Mouse (Mus musculus): ENCODE results near the gene Gdap1l1. TPM values are rescaled to one million over a fixed set of nuclear protein-coding genes. Genes with fewer than 3 reads are reported as not detected.

Gene Gdap1l1
- polyA plus RNA-seq, 1 experiment: 3.1 TPM

DNA sequence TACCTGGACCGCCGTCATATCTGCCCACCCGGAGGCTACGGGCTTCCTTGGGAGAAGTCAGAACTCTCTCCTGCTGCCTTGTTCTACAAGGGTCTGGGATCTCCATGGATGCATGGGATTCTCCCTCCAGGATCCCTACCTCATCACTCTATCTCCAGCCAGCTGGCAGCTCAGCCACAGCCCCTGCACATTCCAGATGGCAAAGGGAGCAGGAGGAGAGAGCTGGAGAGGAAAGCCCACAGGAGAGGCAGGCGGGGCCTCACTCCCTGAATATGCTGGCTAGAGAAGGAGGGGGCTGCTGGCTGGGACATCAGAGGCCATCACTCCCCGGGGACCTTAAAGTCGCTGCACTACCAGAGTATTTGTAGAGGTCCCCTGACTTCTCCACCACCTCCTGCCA lies 53.1 kb downstream of the Gdap1l1 start:
- TF ChIP-seq POLR2A (IDR thresholded peaks at IDR 0.05; ENCODE audit: control insufficient read depth, extremely low read depth, insufficient read depth, low read length, poor library complexity) (no peak), CTCF (IDR thresholded peaks at IDR 0.05; ENCODE audit: borderline replicate concordance, control insufficient read depth, extremely low read depth, insufficient read depth, low read length, poor library complexity) (no peak)
- Histone ChIP-seq H3K36me3 (ENCODE audit: control insufficient read depth, insufficient read depth, low read length) (no peaks in the 10 kb centered on the region), H3K4me1 (replicated peaks; ENCODE audit: control insufficient read depth, insufficient read depth, low read length) (no peaks in the 10 kb centered on the region), H3K27ac (ENCODE audit: control insufficient read depth, insufficient read depth, low read length) (no peak overlapping the region), H3K4me3 (ENCODE audit: control insufficient read depth, insufficient read depth, low read length) (no peak overlapping the region), H3K27me3 (ENCODE audit: control insufficient read depth, insufficient read depth, low read length) (no peaks in the 10 kb centered on the region)
- WGBS: 71% methylated on average over 7 of the region's 7 CpGs
- DNase-seq: no peak

DNA sequence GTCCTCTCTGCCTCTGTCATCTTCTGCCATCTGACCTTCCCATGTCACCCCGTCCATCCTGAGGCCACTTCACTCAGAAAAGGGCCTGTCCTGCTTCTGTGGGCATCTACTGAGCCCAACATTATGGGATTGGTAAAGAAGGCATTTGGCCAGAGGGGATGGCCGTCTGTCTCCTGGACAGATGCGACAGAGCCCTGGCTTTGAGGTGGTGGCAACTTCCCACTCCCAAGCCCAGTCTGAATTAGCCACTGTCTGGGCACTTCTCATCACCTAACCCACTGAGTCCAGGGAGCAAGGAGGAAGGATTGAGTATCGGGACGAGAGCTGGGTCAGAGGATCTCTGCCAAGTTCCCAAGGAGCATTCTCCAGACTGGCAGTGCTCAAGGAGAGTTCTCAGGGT lies 53.7 kb downstream of the Gdap1l1 start, which contains the start of gene R3hdml:
Gene R3hdml, plus strand, starts transcription at position 301 of the 400 bp plus-strand sequence.
- TF ChIP-seq POLR2A (IDR thresholded peaks at IDR 0.05; ENCODE audit: control insufficient read depth, extremely low read depth, insufficient read depth, low read length, poor library complexity): no peak
- TF ChIP-seq CTCF (IDR thresholded peaks at IDR 0.05; ENCODE audit: borderline replicate concordance, control insufficient read depth, extremely low read depth, insufficient read depth, low read length, poor library complexity): no peak
- H3K27ac ChIP-seq (ENCODE audit: control insufficient read depth, insufficient read depth, low read length): no peak within 1 kb of the TSS
- 81% methylated on average over 5 of the region's 5 CpGs for WGBS
- H3K36me3 ChIP-seq (ENCODE audit: control insufficient read depth, insufficient read depth, low read length): no peaks in the 10 kb centered on the region
- no peak for DNase-seq
- H3K4me3 ChIP-seq (ENCODE audit: control insufficient read depth, insufficient read depth, low read length): no peak within 1 kb of the TSS
- H3K27me3 ChIP-seq (ENCODE audit: control insufficient read depth, insufficient read depth, low read length): no peaks in the 10 kb centered on the region
- no peaks in the 10 kb centered on the region for H3K4me1 ChIP-seq (replicated peaks; ENCODE audit: control insufficient read depth, insufficient read depth, low read length)

DNA sequence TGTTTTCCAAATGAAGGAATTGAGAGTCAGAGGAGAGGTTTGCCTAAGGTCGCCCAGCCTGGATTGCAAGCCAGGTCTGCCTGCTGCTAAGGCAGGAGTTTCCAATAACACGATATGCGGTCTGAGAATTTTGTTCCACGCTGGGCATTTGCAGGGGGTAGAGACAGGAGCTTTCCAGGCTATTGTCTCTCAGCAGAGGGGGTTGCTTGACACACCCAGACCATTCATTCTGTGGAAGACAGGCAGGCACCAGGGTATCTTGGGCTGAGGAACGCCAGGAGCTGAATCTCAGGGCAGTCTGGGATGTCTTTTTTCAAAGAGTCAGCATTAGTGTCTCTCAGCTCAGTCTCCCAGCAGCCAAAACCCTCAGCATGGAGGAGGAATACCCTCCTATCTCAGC lies 54.8 kb downstream of the Gdap1l1 start:
- H3K27me3 ChIP-seq (ENCODE audit: control insufficient read depth, insufficient read depth, low read length): no peaks in the 10 kb centered on the region
- H3K4me1 ChIP-seq (replicated peaks; ENCODE audit: control insufficient read depth, insufficient read depth, low read length): no peaks in the 10 kb centered on the region
- TF ChIP-seq CTCF (IDR thresholded peaks at IDR 0.05; ENCODE audit: borderline replicate concordance, control insufficient read depth, extremely low read depth, insufficient read depth, low read length, poor library complexity) (no peak), POLR2A (IDR thresholded peaks at IDR 0.05; ENCODE audit: control insufficient read depth, extremely low read depth, insufficient read depth, low read length, poor library complexity) (no peak)
- WGBS: 66% methylated on average over 5 of the region's 5 CpGs
- DNase-seq: no peak
- H3K4me3 ChIP-seq (ENCODE audit: control insufficient read depth, insufficient read depth, low read length): no peak overlapping the region
- no peaks in the 10 kb centered on the region for H3K36me3 ChIP-seq (ENCODE audit: control insufficient read depth, insufficient read depth, low read length)
- H3K27ac ChIP-seq (ENCODE audit: control insufficient read depth, insufficient read depth, low read length): no peak overlapping the region

DNA sequence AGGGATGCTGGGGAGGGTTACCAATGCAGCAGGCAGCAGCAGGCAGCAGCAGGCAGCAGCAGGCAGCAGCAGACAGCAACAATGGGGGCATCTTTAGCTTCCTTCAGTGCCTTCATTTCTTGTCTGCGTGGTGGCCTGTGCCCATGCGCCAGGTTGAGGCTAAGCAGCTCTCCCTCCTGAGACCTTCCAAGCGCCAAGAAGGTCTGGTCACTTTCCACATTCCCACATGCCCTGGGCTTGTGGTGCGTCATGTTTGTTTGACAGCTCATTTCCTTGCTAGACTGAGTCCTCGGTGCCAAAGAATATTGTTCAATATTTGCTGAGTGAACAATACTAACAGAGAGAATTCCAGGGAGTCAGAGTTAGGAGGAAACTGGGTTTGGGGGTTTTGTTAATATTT lies 55.7 kb downstream of the Gdap1l1 start:
- Histone ChIP-seq H3K27ac (ENCODE audit: control insufficient read depth, insufficient read depth, low read length) (no peak overlapping the region), H3K27me3 (ENCODE audit: control insufficient read depth, insufficient read depth, low read length) (no peaks in the 10 kb centered on the region), H3K36me3 (ENCODE audit: control insufficient read depth, insufficient read depth, low read length) (no peaks in the 10 kb centered on the region), H3K4me1 (replicated peaks; ENCODE audit: control insufficient read depth, insufficient read depth, low read length) (no peaks in the 10 kb centered on the region), H3K4me3 (ENCODE audit: control insufficient read depth, insufficient read depth, low read length) (no peak overlapping the region)
- DNase-seq: no peak
- no peak for TF ChIP-seq POLR2A (IDR thresholded peaks at IDR 0.05; ENCODE audit: control insufficient read depth, extremely low read depth, insufficient read depth, low read length, poor library complexity)
- TF ChIP-seq CTCF (IDR thresholded peaks at IDR 0.05; ENCODE audit: borderline replicate concordance, control insufficient read depth, extremely low read depth, insufficient read depth, low read length, poor library complexity): no peak
- WGBS: 37% methylated on average over 5 of the region's 5 CpGs

DNA sequence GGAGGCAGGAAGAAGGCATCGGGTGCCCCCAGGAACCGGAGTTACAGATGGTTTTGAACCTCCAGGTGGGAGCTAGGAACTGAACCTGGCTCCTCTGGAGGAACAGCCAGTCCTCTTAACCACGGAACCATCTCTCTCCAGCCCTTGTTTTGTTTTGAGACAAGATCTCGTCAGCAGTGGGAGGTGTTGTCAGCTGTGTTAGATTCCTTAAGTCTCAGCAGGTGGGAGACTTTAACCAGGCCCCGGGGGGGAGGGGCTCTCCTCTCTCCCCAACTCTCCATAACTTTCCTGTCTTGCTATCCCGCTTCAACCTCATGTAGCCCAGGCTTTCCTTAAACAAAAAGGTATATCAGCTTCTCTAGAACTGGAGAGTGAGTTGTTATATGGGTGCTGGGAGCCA lies 56.2 kb downstream of the Gdap1l1 start:
- Histone ChIP-seq H3K36me3 (ENCODE audit: control insufficient read depth, insufficient read depth, low read length) (no peaks in the 10 kb centered on the region), H3K27ac (ENCODE audit: control insufficient read depth, insufficient read depth, low read length) (no peak overlapping the region), H3K4me3 (ENCODE audit: control insufficient read depth, insufficient read depth, low read length) (no peak overlapping the region), H3K27me3 (ENCODE audit: control insufficient read depth, insufficient read depth, low read length) (no peaks in the 10 kb centered on the region), H3K4me1 (replicated peaks; ENCODE audit: control insufficient read depth, insufficient read depth, low read length) (no peaks in the 10 kb centered on the region)
- no peak for DNase-seq
- WGBS: 57% methylated on average over 6 of the region's 6 CpGs
- no peak for TF ChIP-seq CTCF (IDR thresholded peaks at IDR 0.05; ENCODE audit: borderline replicate concordance, control insufficient read depth, extremely low read depth, insufficient read depth, low read length, poor library complexity)

DNA sequence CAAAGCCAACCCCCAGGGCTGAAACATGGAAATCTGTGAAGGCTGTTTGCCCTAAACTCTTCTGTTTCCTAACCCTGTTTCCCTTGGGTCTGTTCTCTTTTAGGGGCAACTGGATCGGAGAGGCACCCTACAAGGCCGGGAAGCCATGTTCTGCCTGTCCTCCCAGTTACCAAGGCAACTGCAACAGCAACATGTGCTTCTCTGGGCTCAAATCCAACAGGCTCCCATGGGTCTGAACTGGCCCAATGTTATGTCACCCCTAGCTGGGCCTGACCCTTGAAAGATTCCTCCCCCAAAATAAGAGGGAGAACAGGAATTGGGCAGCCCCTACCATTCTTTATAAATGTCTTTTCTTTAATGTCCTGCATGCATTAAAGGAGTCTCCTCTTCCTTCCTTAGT lies 63.9 kb downstream of the Gdap1l1 start:
- Histone ChIP-seq H3K4me1 (replicated peaks; ENCODE audit: control insufficient read depth, insufficient read depth, low read length) (no peaks in the 10 kb centered on the region), H3K27ac (ENCODE audit: control insufficient read depth, insufficient read depth, low read length) (no peak overlapping the region), H3K36me3 (ENCODE audit: control insufficient read depth, insufficient read depth, low read length) (no peaks in the 10 kb centered on the region), H3K4me3 (ENCODE audit: control insufficient read depth, insufficient read depth, low read length) (no peak overlapping the region), H3K27me3 (ENCODE audit: control insufficient read depth, insufficient read depth, low read length) (no peaks in the 10 kb centered on the region)
- no peak for DNase-seq
- TF ChIP-seq CTCF (IDR thresholded peaks at IDR 0.05; ENCODE audit: borderline replicate concordance, control insufficient read depth, extremely low read depth, insufficient read depth, low read length, poor library complexity): no peak
- TF ChIP-seq POLR2A (IDR thresholded peaks at IDR 0.05; ENCODE audit: control insufficient read depth, extremely low read depth, insufficient read depth, low read length, poor library complexity): no peak
- WGBS: 64% methylated on average over 2 of the region's 2 CpGs

DNA sequence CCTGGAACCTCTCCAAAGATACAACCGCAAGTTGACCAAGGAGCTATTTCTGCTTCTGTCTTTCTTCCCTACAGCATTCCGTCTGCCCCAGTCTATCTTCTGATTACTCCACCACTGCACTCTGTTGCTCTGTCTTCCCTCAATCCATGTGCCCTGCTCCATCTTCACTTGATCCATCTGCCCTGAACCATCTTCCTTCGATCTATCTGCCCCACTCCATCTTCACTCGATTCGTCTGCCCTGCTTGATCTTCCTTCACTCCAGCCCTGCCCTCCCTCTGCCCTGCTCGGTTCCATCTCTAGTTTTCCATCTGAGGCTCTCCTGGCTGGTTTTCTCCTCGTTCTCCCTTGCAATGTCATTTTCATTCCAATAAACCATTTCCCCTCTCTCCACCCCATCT lies 64.9 kb downstream of the Gdap1l1 start:
- no peak overlapping the region for H3K4me3 ChIP-seq (ENCODE audit: control insufficient read depth, insufficient read depth, low read length)
- no peak overlapping the region for H3K27ac ChIP-seq (ENCODE audit: control insufficient read depth, insufficient read depth, low read length)
- no peaks in the 10 kb centered on the region for H3K36me3 ChIP-seq (ENCODE audit: control insufficient read depth, insufficient read depth, low read length)
- H3K4me1 ChIP-seq (replicated peaks; ENCODE audit: control insufficient read depth, insufficient read depth, low read length): no peaks in the 10 kb centered on the region
- no peak for TF ChIP-seq POLR2A (IDR thresholded peaks at IDR 0.05; ENCODE audit: control insufficient read depth, extremely low read depth, insufficient read depth, low read length, poor library complexity)
- no peak for TF ChIP-seq CTCF (IDR thresholded peaks at IDR 0.05; ENCODE audit: borderline replicate concordance, control insufficient read depth, extremely low read depth, insufficient read depth, low read length, poor library complexity)
- no peaks in the 10 kb centered on the region for H3K27me3 ChIP-seq (ENCODE audit: control insufficient read depth, insufficient read depth, low read length)
- DNase-seq: no peak
- 78% methylated on average over 7 of the region's 7 CpGs for WGBS

Other genes starting within 250 kb of the Gdap1l1 start
- gene Tox2, start 235.4 kb upstream of the Gdap1l1 start, polyA plus RNA-seq (2012; rRNA removed): 18.4 and 23.7 TPM in 2 replicates
- 3.3 and 14.7 TPM in 2 replicates for gene Jph2, start 40.5 kb upstream of the Gdap1l1 start, polyA plus RNA-seq (2012; rRNA removed)
- gene Oser1, start 13.8 kb upstream of the Gdap1l1 start, polyA plus RNA-seq (2012; rRNA removed): 18.5 and 19.3 TPM in 2 replicates
- gene Fitm2, start 34.2 kb downstream of the Gdap1l1 start, polyA plus RNA-seq (2012; rRNA removed): 12.1 and 15.4 TPM in 2 replicates
- 0.35 TPM in 1 of 2 replicates, not detected in the other for gene R3hdml, start 53.8 kb downstream of the Gdap1l1 start, polyA plus RNA-seq (2012; rRNA removed)
- 0.44 and 0.89 TPM in 2 replicates for gene Hnf4a, start 68.3 kb downstream of the Gdap1l1 start, polyA plus RNA-seq (2012; rRNA removed)
- gene Ttpal, start 163.8 kb downstream of the Gdap1l1 start, polyA plus RNA-seq (2012; rRNA removed): 63.2 and 72.5 TPM in 2 replicates
- 279 and 281 TPM in 2 replicates for gene Serinc3, start 206.7 kb downstream of the Gdap1l1 start, polyA plus RNA-seq (2012; rRNA removed)
- 56.7 and 64.7 TPM in 2 replicates for gene Pkig, start 219.9 kb downstream of the Gdap1l1 start, polyA plus RNA-seq (2012; rRNA removed)

Measured in thymus, adult 2 months (tissue).